In genomic region chr19:28374524-28374923, GRCm38 (mm10) we compare ENCODE assay signal across 23 mouse cellular contexts.
DNase-seq lines count a peak whose midpoint lies in the region; ATAC-seq and TF ChIP-seq lines count a peak whose summit lies in the region.
"Had no signal": no experiment of that assay in that cellular context is flagged by ENCODE, and none has a peak within 500 bp of the region (broad histone marks: within the 10 kb centered on the region; RNA-seq: fewer than 3 reads in every experiment).

No protein-coding gene starts in this region.

- H3K4me1 ChIP-seq in forebrain, embryonic 12.5 days, result peaks cover 4% of the 10 kb centered on the region; the same call in 1 of the 2 replicates
- H3K4me1 ChIP-seq in forebrain, embryonic 10.5 days, result peaks cover 70% of the 10 kb centered on the region
- H3K4me1 ChIP-seq in forebrain, embryonic 16.5 days (replicated peaks; ENCODE audit: control insufficient read depth, insufficient read depth, low read length), result peaks cover 13% of the 10 kb centered on the region
- peaks cover 39% of the 10 kb centered on the region for H3K4me1 ChIP-seq in midbrain, embryonic 10.5 days
- H3K4me1 ChIP-seq: hindbrain, embryonic 12.5 days had no signal

- H3K27ac ChIP-seq in forebrain, embryonic 12.5 days, result no peak overlapping the region
- no peak overlapping the region for H3K27ac ChIP-seq in forebrain, embryonic 10.5 days
- H3K27ac ChIP-seq in layer of hippocampus, adult 2 months, result peak overlapping the region; percentile 72; the same call in 1 of the 2 replicates
- H3K27ac ChIP-seq in forebrain, embryonic 16.5 days (ENCODE audit: low read length), result no peak overlapping the region
- no peak overlapping the region for H3K27ac ChIP-seq in midbrain, embryonic 10.5 days (replicated peaks)
- H3K27ac ChIP-seq: heart, adult 2 months; hindbrain, embryonic 12.5 days; hindbrain, embryonic 15.5 days had no signal

- no peak for TF ChIP-seq POLR2A in brain, embryonic 14.5 days (IDR thresholded peaks at IDR 0.05; ENCODE audit: borderline replicate concordance, extremely low read depth, insufficient read depth, insufficient read length, poor library complexity, severe bottlenecking)

- no peaks in the 10 kb centered on the region for H3K9me3 ChIP-seq in forebrain, embryonic 12.5 days
- H3K9me3 ChIP-seq in forebrain, embryonic 10.5 days, result no peaks in the 10 kb centered on the region
- no peaks in the 10 kb centered on the region for H3K9me3 ChIP-seq in forebrain, embryonic 16.5 days (ENCODE audit: control insufficient read depth, low read length)
- no peaks in the 10 kb centered on the region for H3K9me3 ChIP-seq in midbrain, embryonic 10.5 days (replicated peaks)
- H3K9me3 ChIP-seq: G1E; hindbrain, embryonic 12.5 days; hindbrain, embryonic 15.5 days had no signal

- no peak overlapping the region for H3K9ac ChIP-seq in forebrain, embryonic 12.5 days
- H3K9ac ChIP-seq in forebrain, embryonic 16.5 days (replicated peaks; ENCODE audit: low read depth, low read length), result no peak overlapping the region
- H3K9ac ChIP-seq: hindbrain, embryonic 12.5 days; hindbrain, embryonic 15.5 days had no signal

- peaks cover 32% of the 10 kb centered on the region for H3K27me3 ChIP-seq in forebrain, embryonic 12.5 days
- H3K27me3 ChIP-seq in forebrain, embryonic 10.5 days (ENCODE audit: poor library complexity, severe bottlenecking), result peaks cover 72% of the 10 kb centered on the region
- H3K27me3 ChIP-seq in forebrain, embryonic 16.5 days (replicated peaks; ENCODE audit: control insufficient read depth, insufficient read depth, low read length), result no peaks in the 10 kb centered on the region; the same call in 1 of the 2 replicates
- peaks cover 6% of the 10 kb centered on the region; the same call in 1 of the 2 replicates for H3K27me3 ChIP-seq in midbrain, embryonic 10.5 days (ENCODE audit: low read depth, poor library complexity, severe bottlenecking)
- H3K27me3 ChIP-seq: CH12.LX; hindbrain, embryonic 12.5 days; Patski had no signal

- peak; percentile 36; the same call in 1 of the 2 replicates for ATAC-seq in forebrain, embryonic 12.5 days (ENCODE audit: low FRiP score)
- ATAC-seq in forebrain, embryonic 16.5 days, result peak; percentile 37; the same call in 1 of the 2 replicates
- no peak for ATAC-seq in granulocyte monocyte progenitor cell, adult 5-6 weeks (replicated peaks; ENCODE audit: poor library complexity, severe bottlenecking)
- ATAC-seq: activated CD4-positive, CD25-positive, alpha-beta regulatory T cell, adult 4 months; intestine, postnatal 0 days; Patski had no signal

- H3K4me2 ChIP-seq in forebrain, embryonic 12.5 days, result no peak overlapping the region
- H3K4me2 ChIP-seq in forebrain, embryonic 16.5 days (ENCODE audit: low read length), result no peak overlapping the region
- H3K4me2 ChIP-seq: heart, embryonic 11.5 days; hindbrain, embryonic 12.5 days; hindbrain, embryonic 15.5 days had no signal

- TF ChIP-seq CTCF in layer of hippocampus, adult 2 months (conservative IDR thresholded peaks at IDR 0.05), result no peak
- no peak for TF ChIP-seq CTCF in brain, embryonic 14.5 days (IDR thresholded peaks at IDR 0.05; ENCODE audit: borderline replicate concordance, extremely low read depth, insufficient read depth, insufficient read length)

- no peaks in the 10 kb centered on the region for H3K36me3 ChIP-seq in forebrain, embryonic 12.5 days (replicated peaks)
- no peaks in the 10 kb centered on the region for H3K36me3 ChIP-seq in forebrain, embryonic 10.5 days (replicated peaks)
- H3K36me3 ChIP-seq in forebrain, embryonic 16.5 days (ENCODE audit: control insufficient read depth, insufficient read depth), result no peaks in the 10 kb centered on the region
- no peaks in the 10 kb centered on the region for H3K36me3 ChIP-seq in midbrain, embryonic 10.5 days
- H3K36me3 ChIP-seq: G1E; hindbrain, embryonic 12.5 days; hindbrain, embryonic 15.5 days had no signal

- H3K4me3 ChIP-seq in forebrain, embryonic 12.5 days (replicated peaks), result no peak overlapping the region
- no peak overlapping the region for H3K4me3 ChIP-seq in forebrain, embryonic 10.5 days
- no peak overlapping the region for H3K4me3 ChIP-seq in layer of hippocampus, adult 2 months
- no peak overlapping the region for H3K4me3 ChIP-seq in forebrain, embryonic 16.5 days (replicated peaks; ENCODE audit: low read length)
- H3K4me3 ChIP-seq in midbrain, embryonic 10.5 days, result no peak overlapping the region
- H3K4me3 ChIP-seq: heart, adult 2 months; hindbrain, embryonic 12.5 days; hindbrain, embryonic 15.5 days had no signal

- no peak for DNase-seq in forebrain, embryonic 10.5 days (ENCODE audit: extremely low spot score, low spot score)
- no peak for DNase-seq in layer of hippocampus, adult 2 months (ENCODE audit: low spot score in 2 of 2)
- no peak for DNase-seq in layer of hippocampus, postnatal 25 days (ENCODE audit: extremely low spot score in 1 of 2, low spot score in 1 of 2)
- DNase-seq in brain, embryonic 14.5 days (ENCODE audit: low read depth), result peak; percentile 73
- DNase-seq in midbrain, embryonic 10.5 days (ENCODE audit: low spot score), result no peak
- DNase-seq: adrenal gland, adult 8-10 months; adrenal gland, postnatal 25 days; cerebellum, adult 18-20 months; cerebellum, adult 9-10 months; cerebellum, postnatal 14 days; gastrocnemius, postnatal 25 days; heart, adult 2 months had no signal

- WGBS in forebrain, embryonic 12.5 days, result 22% methylated on average over 2 of the region's 2 CpGs
- WGBS in forebrain, embryonic 10.5 days, result 56% methylated on average over 2 of the region's 2 CpGs
- WGBS in forebrain, embryonic 16.5 days, result 19% methylated on average over 2 of the region's 2 CpGs
- 65% methylated on average over 2 of the region's 2 CpGs for WGBS in midbrain, embryonic 10.5 days
